Mouse (Mus musculus): ENCODE measurements around the gene Lsm10.

GRCm38 (mm10) chr4:126090101-126090847, 6.1 kb upstream of the Lsm10 start:
- no peak for TF ChIP-seq CTCF (IDR thresholded peaks at IDR 0.05; ENCODE audit: low read depth)
- no peak for TF ChIP-seq EP300 (IDR thresholded peaks at IDR 0.05; ENCODE audit: low read depth)
